Mouse (Mus musculus) stomach, embryonic 14.5 days (tissue): ENCODE data around the gene Pced1b. TPM values are rescaled to one million over a fixed set of nuclear protein-coding genes. Genes with fewer than 3 reads are reported as not detected.

Experiments
- ATAC-seq: fragments of 200-750 bp; cut with Nextera tagmentation; 2 replicates; pipeline ENCODE4 v1.8.0; 2017; ENCODE audit warnings: low read depth, moderate TSS enrichment; ENCODE audit not compliant: insufficient number of reproducible peaks, insufficient read depth, low FRiP score
- H3K27ac ChIP-seq: fragments of 300-500 bp; sonication (generic); 2 replicates; pipeline ENCODE4 v1.5.1; 2014; ENCODE audit warnings: mild to moderate bottlenecking, low read length, moderate library complexity, mixed read lengths
- H3K27me3 ChIP-seq: fragments of 300-500 bp; sonication (generic); 2 replicates; pipeline ENCODE4 v1.6.1; 2014; ENCODE audit warnings: low read length, control low read depth, mixed read lengths; ENCODE audit not compliant: control insufficient read depth, insufficient read depth
- H3K36me3 ChIP-seq: fragments of 300-500 bp; sonication (generic); 2 replicates; pipeline ENCODE4 v1.6.1; 2014; ENCODE audit warnings: mild to moderate bottlenecking, control low read depth, low read length, moderate library complexity, mixed read lengths; ENCODE audit not compliant: control insufficient read depth, insufficient read depth
- H3K4me1 ChIP-seq: fragments of 300-500 bp; sonication (generic); 2 replicates; pipeline ENCODE4 v1.6.1; 2014; ENCODE audit warnings: low read length, control low read depth, mixed read lengths; ENCODE audit not compliant: control insufficient read depth, insufficient read depth
- H3K4me2 ChIP-seq: fragments of 300-500 bp; sonication (generic); replicated peaks from 2 replicates; pipeline ENCODE4 v1.6.1; 2014; ENCODE audit warnings: low read depth, low read length, control low read depth
- H3K4me3 ChIP-seq: fragments of 300-500 bp; sonication (generic); 2 replicates; pipeline ENCODE4 v1.5.1; 2014; ENCODE audit warnings: low read depth, low read length, control low read depth
- H3K9ac ChIP-seq: fragments of 300-500 bp; sonication (generic); replicated peaks from 2 replicates; pipeline ENCODE4 v1.6.1; 2014; ENCODE audit warnings: low read depth, mild to moderate bottlenecking, control low read depth, low read length, moderate library complexity, mixed read lengths
- H3K9me3 ChIP-seq: fragments of 300-500 bp; sonication (generic); 2 replicates; pipeline ENCODE4 v1.6.1; 2016; ENCODE audit warnings: low read depth, low read length, control low read depth; ENCODE audit not compliant: control insufficient read depth
- WGBS: fragments of 180-500 bp; shearing (Covaris S2); extraction: QIAGEN DNeasy Blood & Tissue Kit; methylation state at CpG from one replicate; pipeline ENCODE4 v1.1.7; 2014; 5-methylcytosine and 5-hydroxymethylcytosine counted together
- polyA plus RNA-seq: library from polyadenylated mRNA; unstranded; fragments of >200 nt; fragmentation: Nextera tagmentation; extraction: Ambion mirVana; gene quantifications from 2 replicates; pipeline ENCODE4 v1.2.1, GENCODE M21; 2014

Gene Pced1b
- polyA plus RNA-seq, 1 experiment from 2014 or later: 4.1 TPM

GRCm38 (mm10) chr15:97420292-97420691 lies 173.4 kb downstream of the Pced1b start:
- no peaks in the 10 kb centered on the region; the same call in 1 of the 2 replicates for H3K9me3 ChIP-seq
- H3K4me3 ChIP-seq: no peak overlapping the region
- no peak overlapping the region for H3K4me2 ChIP-seq
- no peaks in the 10 kb centered on the region for H3K27me3 ChIP-seq
- H3K27ac ChIP-seq: no peak overlapping the region
- H3K4me1 ChIP-seq: no peaks in the 10 kb centered on the region
- H3K9ac ChIP-seq: no peak overlapping the region
- ATAC-seq: no peak
- H3K36me3 ChIP-seq: no peaks in the 10 kb centered on the region
- WGBS: 91% methylated on average over 2 of the region's 2 CpGs

- 76% methylated on average over 3 of the region's 3 CpGs for WGBS
- Histone ChIP-seq H3K4me2 (no peak overlapping the region), H3K27me3 (no peaks in the 10 kb centered on the region), H3K36me3 (no peaks in the 10 kb centered on the region), H3K9me3 (no peaks in the 10 kb centered on the region; the same call in 1 of the 2 replicates), H3K9ac (no peak overlapping the region), H3K4me1 (no peaks in the 10 kb centered on the region), H3K4me3 (no peak overlapping the region), H3K27ac (no peak overlapping the region)
- no peak; the same call in 1 of the 2 replicates for ATAC-seq
Measured at GRCm38 (mm10) chr15:97421533-97421932, 174.6 kb downstream of the Pced1b start.

GRCm38 (mm10) chr15:97422212-97422944 lies 175.5 kb downstream of the Pced1b start:
- no peaks in the 10 kb centered on the region for H3K4me1 ChIP-seq
- ATAC-seq: no peak
- no peak overlapping the region for H3K27ac ChIP-seq
- no peak overlapping the region for H3K9ac ChIP-seq
- no peaks in the 10 kb centered on the region for H3K36me3 ChIP-seq
- H3K27me3 ChIP-seq: no peaks in the 10 kb centered on the region
- no peak overlapping the region for H3K4me2 ChIP-seq
- WGBS: 75% methylated on average over 4 of the region's 4 CpGs
- no peaks in the 10 kb centered on the region; the same call in 1 of the 2 replicates for H3K9me3 ChIP-seq
- no peak overlapping the region for H3K4me3 ChIP-seq

- ATAC-seq: no peak
- 55% methylated on average over 7 of the region's 7 CpGs for WGBS
- Histone ChIP-seq H3K27me3 (no peaks in the 10 kb centered on the region), H3K36me3 (no peaks in the 10 kb centered on the region), H3K27ac (no peak overlapping the region), H3K4me2 (no peak overlapping the region), H3K9me3 (no peaks in the 10 kb centered on the region; the same call in 1 of the 2 replicates), H3K4me3 (no peak overlapping the region), H3K9ac (no peak overlapping the region), H3K4me1 (no peaks in the 10 kb centered on the region)
Measured at GRCm38 (mm10) chr15:97424375-97424774, 177.5 kb downstream of the Pced1b start.

GRCm38 (mm10) chr15:97424961-97425360 lies 178.1 kb downstream of the Pced1b start:
- no peak for ATAC-seq
- Histone ChIP-seq H3K4me3 (no peak overlapping the region), H3K36me3 (no peaks in the 10 kb centered on the region), H3K9ac (no peak overlapping the region), H3K4me2 (no peak overlapping the region), H3K27ac (no peak overlapping the region), H3K27me3 (no peaks in the 10 kb centered on the region), H3K9me3 (no peaks in the 10 kb centered on the region; the same call in 1 of the 2 replicates), H3K4me1 (no peaks in the 10 kb centered on the region)
- 78% methylated on average over 3 of the region's 3 CpGs for WGBS

- H3K4me1 ChIP-seq: no peaks in the 10 kb centered on the region
- no peak for ATAC-seq
- no peak overlapping the region for H3K4me3 ChIP-seq
- H3K36me3 ChIP-seq: no peaks in the 10 kb centered on the region
- H3K27me3 ChIP-seq: no peaks in the 10 kb centered on the region
- H3K9me3 ChIP-seq: no peaks in the 10 kb centered on the region
- no peak overlapping the region for H3K27ac ChIP-seq
- 85% methylated on average over 12 of the region's 12 CpGs for WGBS
- H3K4me2 ChIP-seq: no peak overlapping the region
- H3K9ac ChIP-seq: no peak overlapping the region
Measured at GRCm38 (mm10) chr15:97429201-97429900, 182.4 kb downstream of the Pced1b start.

- 81% methylated on average over 6 of the region's 6 CpGs for WGBS
- ATAC-seq: no peak
- Histone ChIP-seq H3K9me3 (no peaks in the 10 kb centered on the region), H3K9ac (no peak overlapping the region), H3K4me1 (no peaks in the 10 kb centered on the region), H3K4me3 (no peak overlapping the region), H3K27ac (no peak overlapping the region), H3K36me3 (no peaks in the 10 kb centered on the region), H3K4me2 (no peak overlapping the region), H3K27me3 (no peaks in the 10 kb centered on the region)
Measured at GRCm38 (mm10) chr15:97431533-97431932, 184.6 kb downstream of the Pced1b start.

- Histone ChIP-seq H3K27me3 (no peaks in the 10 kb centered on the region), H3K4me3 (no peak overlapping the region), H3K4me1 (no peaks in the 10 kb centered on the region), H3K9ac (no peak overlapping the region), H3K27ac (no peak overlapping the region), H3K36me3 (no peaks in the 10 kb centered on the region), H3K9me3 (no peaks in the 10 kb centered on the region), H3K4me2 (no peak overlapping the region)
- no peak for ATAC-seq
- WGBS: 37% methylated on average over 4 of the region's 4 CpGs
Measured at GRCm38 (mm10) chr15:97432221-97432620, 185.3 kb downstream of the Pced1b start.
